Mouse (Mus musculus) liver, embryonic 15.5 days (tissue): ENCODE data around the gene Efna2. TPM values are rescaled to one million over a fixed set of nuclear protein-coding genes. Genes with fewer than 3 reads are reported as not detected.
"Not testable (repeated sequence)": the region's sequence is repeated elsewhere in the genome, so short reads cannot be mapped to it uniquely, and the experiment has no call there.

Source experiments
- ATAC-seq: fragments of 200-750 bp; cut with Nextera tagmentation; 2 replicates; pipeline ENCODE4 v1.8.0; 2017; ENCODE audit warnings: moderate number of reproducible peaks, mild to moderate bottlenecking, moderate library complexity; ENCODE audit not compliant: insufficient read depth
- H3K27ac ChIP-seq: fragments of 300-500 bp; sonication (generic); replicated peaks from 2 replicates; pipeline ENCODE4 v1.5.1; 2015; ENCODE audit warnings: mild to moderate bottlenecking, inconsistent platforms
- H3K27me3 ChIP-seq: fragments of 300-500 bp; sonication (generic); 2 replicates; pipeline ENCODE4 v1.6.1; 2015; ENCODE audit warnings: mild to moderate bottlenecking, inconsistent platforms
- H3K36me3 ChIP-seq: fragments of 300-500 bp; sonication (generic); replicated peaks from 2 replicates; pipeline ENCODE4 v1.6.1; 2015; ENCODE audit warnings: moderate library complexity, mild to moderate bottlenecking, inconsistent platforms
- H3K4me1 ChIP-seq: fragments of 300-500 bp; sonication (generic); replicated peaks from 2 replicates; pipeline ENCODE4 v1.6.1; 2015; ENCODE audit warnings: inconsistent platforms
- H3K4me2 ChIP-seq: fragments of 300-500 bp; sonication (generic); 2 replicates; pipeline ENCODE4 v1.6.1; 2015; ENCODE audit warnings: moderate library complexity, mild to moderate bottlenecking, inconsistent platforms
- H3K4me3 ChIP-seq: fragments of 300-500 bp; sonication (generic); replicated peaks from 2 replicates; pipeline ENCODE4 v1.5.1; 2015; ENCODE audit warnings: mild to moderate bottlenecking, inconsistent platforms
- H3K9ac ChIP-seq: fragments of 300-500 bp; sonication (generic); 2 replicates; pipeline ENCODE4 v1.6.1; 2015; ENCODE audit warnings: moderate library complexity, mild to moderate bottlenecking, inconsistent platforms
- H3K9me3 ChIP-seq: fragments of 300-500 bp; sonication (generic); replicated peaks from 2 replicates; pipeline ENCODE4 v1.6.1; 2016; ENCODE audit warnings: inconsistent platforms
- WGBS: fragments of 180-500 bp; shearing (Covaris S2); methylation state at CpG from one replicate; pipeline ENCODE4 v1.1.7; 2015; ENCODE audit warnings: mixed read lengths; ENCODE audit not compliant: insufficient replicate concordance; 5-methylcytosine and 5-hydroxymethylcytosine counted together
- polyA plus RNA-seq: library from polyadenylated mRNA; unstranded; fragments of >200 nt; fragmentation: Nextera tagmentation; extraction: Ambion mirVana; gene quantifications from 2 replicates; pipeline ENCODE4 v1.2.1, GENCODE M21; 2015

The Efna2 gene
- polyA plus RNA-seq, 1 experiment from 2014 or later: 0.61 TPM

DNA sequence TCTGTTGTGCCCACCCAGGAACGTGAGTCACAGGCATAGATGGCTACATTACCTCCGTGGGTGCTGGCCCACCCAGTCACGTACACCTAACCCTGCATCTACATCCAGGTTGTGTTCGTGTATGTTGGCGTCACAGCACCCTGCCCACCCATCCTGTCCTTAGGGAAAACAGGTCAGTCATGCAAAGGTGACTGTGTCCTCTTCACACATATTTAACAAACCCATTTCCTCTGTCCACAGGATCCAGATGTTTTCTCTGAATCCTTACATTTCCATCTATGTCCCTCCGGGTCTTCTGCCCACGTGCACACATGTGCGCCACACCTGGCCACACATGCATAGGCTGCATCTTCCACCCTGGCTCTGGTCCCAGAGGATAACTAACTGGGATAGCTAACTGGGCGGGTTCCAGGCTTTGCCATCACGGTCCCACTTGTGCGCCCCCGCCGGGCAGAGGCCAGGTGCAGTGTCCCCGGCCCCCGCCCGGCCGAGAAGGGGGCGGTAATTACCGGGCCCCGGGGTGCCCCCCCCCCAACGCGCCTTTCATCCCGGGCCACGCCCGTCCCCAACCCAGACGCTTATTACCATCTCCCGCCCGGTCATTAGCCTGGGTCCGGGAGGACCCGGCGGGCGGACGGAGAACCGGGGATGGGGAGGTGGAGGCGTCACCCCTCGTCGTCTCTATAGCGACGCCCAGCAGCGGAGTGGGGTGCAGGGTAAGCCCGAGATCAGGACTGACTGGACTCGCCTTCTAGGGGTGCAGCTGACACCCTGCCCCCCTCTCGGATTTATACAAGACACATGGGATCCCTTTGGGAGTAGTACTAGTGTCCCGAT is 14.9 kb upstream of the Efna2 start:
- Histone ChIP-seq H3K36me3 (no peaks in the 10 kb centered on the region), H3K9me3 (no peaks in the 10 kb centered on the region), H3K27ac (peak overlapping the region; percentile 74), H3K4me2 (peak overlapping the region; percentile 97), H3K4me3 (peak overlapping the region; percentile 57), H3K27me3 (peaks cover 8% of the 10 kb centered on the region; the same call in 1 of the 2 replicates), H3K9ac (peak overlapping the region; percentile 55), H3K4me1 (peaks cover 87% of the 10 kb centered on the region)
- WGBS: 13% methylated on average over 44 of the region's 44 CpGs
- no peak for ATAC-seq

DNA sequence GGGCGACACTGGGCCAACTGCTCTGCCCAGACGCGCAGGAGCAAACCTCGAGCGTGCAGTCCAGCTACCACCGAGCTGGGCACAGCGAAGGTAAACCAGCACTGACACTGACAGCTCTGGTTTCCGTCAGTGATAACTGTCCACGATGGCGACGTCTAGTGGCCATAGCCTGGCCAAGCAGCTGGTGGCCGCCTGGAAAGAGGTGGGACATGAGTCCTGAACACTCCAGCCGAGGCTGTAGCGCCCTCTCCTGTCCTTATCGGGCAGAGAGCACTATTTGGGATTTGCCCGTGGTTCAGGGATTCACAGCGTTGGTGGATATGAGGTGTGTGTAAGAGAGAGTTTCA is 14.3 kb upstream of the Efna2 start:
- peak overlapping the region; percentile 55 for H3K9ac ChIP-seq
- peak overlapping the region; percentile 74 for H3K27ac ChIP-seq
- ATAC-seq: peak; percentile 34
- H3K27me3 ChIP-seq: peaks cover 8% of the 10 kb centered on the region; the same call in 1 of the 2 replicates
- peak overlapping the region; percentile 57 for H3K4me3 ChIP-seq
- WGBS: under 1% methylated on average over 17 of the region's 17 CpGs
- peak overlapping the region; percentile 97 for H3K4me2 ChIP-seq
- peaks cover 88% of the 10 kb centered on the region for H3K4me1 ChIP-seq
- no peaks in the 10 kb centered on the region for H3K9me3 ChIP-seq
- H3K36me3 ChIP-seq: peaks cover 6% of the 10 kb centered on the region

DNA sequence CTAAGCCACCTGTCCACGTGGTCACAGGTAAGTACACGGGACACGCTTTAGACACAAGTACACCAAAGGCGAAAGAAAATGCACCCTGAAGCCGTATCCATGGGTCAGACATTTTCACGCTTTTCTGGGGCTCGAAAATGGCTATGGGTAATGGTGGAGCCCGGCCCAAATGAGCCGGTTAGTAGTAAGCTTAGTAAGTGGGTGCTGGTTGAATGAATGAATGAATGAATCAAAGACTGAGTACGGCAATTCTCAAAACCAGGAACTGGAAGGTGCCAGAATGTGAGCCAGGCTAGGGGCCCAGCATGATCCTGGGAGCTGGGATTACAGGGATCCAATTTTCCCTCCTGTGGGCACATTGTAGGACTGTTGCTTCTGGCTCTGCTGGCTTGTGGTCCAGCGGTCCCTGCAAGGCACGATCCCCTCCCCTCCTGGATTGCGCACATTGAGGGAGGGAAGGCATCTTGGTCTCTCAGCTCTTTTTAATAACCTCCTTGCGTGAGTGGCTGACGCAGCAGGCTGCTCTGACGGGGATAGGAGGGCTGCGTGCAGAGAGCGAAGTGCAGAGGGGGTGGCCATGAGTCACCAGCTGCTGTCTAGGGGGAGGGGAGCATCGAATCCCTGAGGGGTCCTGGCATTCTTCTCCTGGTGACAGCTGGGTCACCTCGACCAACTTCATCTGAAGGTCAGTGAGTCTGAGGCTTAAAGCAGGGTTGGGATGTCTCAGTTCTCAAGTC is 13.7 kb upstream of the Efna2 start, which contains the start of gene Cirbp:
TSS of gene Cirbp (plus strand) at position 594 of the 737 bp plus-strand sequence.
- Histone ChIP-seq H3K27me3 (peaks cover 8% of the 10 kb centered on the region; the same call in 1 of the 2 replicates), H3K9me3 (no peaks in the 10 kb centered on the region), H3K4me2 (peak within 1 kb of the TSS; percentile 97), H3K9ac (peak within 1 kb of the TSS; percentile 55), H3K4me1 (peaks cover 88% of the 10 kb centered on the region), H3K36me3 (peaks cover 12% of the 10 kb centered on the region), H3K4me3 (peak within 1 kb of the TSS; percentile 87), H3K27ac (peak within 1 kb of the TSS; percentile 83)
- WGBS: 30% methylated on average over 20 of the region's 20 CpGs
- ATAC-seq: no peak

DNA sequence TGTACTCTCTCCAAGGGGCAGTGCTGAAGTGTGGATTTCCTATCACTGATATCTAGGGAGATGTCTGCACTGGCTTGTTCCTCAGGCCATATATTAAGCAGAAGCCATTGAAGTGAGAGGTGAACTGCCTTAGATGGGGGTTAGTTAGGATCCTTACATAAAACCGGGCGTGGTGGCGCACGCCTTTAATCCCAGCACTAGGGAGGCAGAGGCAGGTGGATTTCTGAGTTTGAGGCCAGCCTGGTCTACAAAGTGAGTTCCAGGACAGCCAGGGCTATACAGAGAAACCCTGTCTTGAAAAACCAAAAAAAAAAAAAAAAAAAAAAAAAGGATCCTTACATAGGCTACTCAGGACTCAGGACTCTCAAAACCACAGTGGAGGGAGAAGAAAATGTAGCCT is 13.1 kb upstream of the Efna2 start:
- not testable (repeated sequence) for H3K27me3 ChIP-seq, H3K9me3 ChIP-seq, H3K4me3 ChIP-seq, H3K9ac ChIP-seq, ATAC-seq
- Histone ChIP-seq H3K27ac (peak overlapping the region; percentile 83), H3K4me2 (peak overlapping the region; percentile 97; the same call in 1 of the 2 replicates), H3K36me3 (peaks cover 17% of the 10 kb centered on the region), H3K4me1 (peaks cover 84% of the 10 kb centered on the region)
- 91% methylated on average over 4 of the region's 4 CpGs for WGBS

DNA sequence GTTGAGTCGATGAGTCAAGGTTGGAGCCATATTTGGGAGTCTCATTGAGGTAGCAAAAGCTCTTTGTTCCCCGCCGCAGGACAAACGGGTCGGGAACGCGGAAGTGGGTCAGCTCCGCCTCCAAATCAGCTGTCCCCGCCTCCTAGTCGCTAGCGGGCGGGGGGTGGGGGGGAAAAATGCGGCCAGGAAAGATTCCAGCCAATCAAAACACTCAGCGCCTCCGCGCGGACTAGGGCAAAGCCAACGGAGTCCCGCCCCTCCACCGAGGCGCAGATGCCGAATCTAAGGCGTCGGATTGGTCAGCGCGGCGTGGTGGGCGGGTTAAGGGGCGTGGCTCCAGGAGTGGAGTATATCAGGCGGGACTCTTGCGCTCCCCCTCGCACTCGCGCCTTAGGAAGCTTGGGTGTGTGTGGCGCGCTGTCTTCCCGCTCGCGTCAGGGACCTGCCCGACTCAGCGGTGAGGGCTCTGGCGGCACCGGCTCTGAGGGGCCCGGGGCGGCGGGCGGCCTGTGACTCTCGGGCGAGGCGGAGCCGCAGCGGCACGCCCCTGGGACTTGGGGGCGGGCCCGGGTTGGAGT is 11.7 kb upstream of the Efna2 start:
- peaks cover 30% of the 10 kb centered on the region for H3K36me3 ChIP-seq
- peaks cover 83% of the 10 kb centered on the region for H3K4me1 ChIP-seq
- peaks cover 8% of the 10 kb centered on the region; the same call in 1 of the 2 replicates for H3K27me3 ChIP-seq
- H3K27ac ChIP-seq: peak overlapping the region; percentile 97
- H3K9ac ChIP-seq: peak overlapping the region; percentile 87
- H3K4me3 ChIP-seq: peak overlapping the region; percentile 87
- under 1% methylated on average over 55 of the region's 55 CpGs for WGBS
- ATAC-seq: peak; percentile 81
- H3K9me3 ChIP-seq: no peaks in the 10 kb centered on the region
- peak overlapping the region; percentile 86 for H3K4me2 ChIP-seq

DNA sequence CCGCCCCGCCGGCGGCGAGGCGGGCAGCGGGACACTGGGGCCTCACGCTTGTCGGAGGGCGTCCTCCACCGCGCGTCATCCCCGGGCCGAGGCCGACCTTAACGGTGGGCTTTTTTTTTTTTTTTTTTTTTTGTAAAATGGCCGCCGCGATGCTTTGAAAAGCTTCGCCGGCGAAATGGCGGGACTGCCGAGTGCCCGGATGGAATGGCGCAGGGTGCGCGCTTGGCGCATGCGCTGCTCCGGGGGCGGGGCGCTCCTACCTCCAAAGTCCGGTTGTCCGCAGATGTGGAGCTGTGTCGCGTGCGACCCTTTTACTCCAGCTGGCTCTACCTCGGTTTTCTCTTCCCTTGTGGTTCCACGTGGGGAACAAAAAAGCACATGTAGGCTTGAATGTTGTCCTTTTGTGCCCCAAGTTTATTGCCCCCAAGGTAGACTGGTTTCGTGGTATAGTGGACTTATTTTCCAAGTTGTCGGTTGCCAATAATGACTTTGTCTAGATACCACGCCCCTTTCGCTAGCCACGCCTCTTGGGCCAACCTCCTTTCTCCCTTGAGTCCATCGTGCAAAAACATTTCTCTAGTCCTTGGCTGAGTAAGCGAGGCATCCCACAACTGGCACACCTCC is 11.1 kb upstream of the Efna2 start:
- H3K4me3 ChIP-seq: peak overlapping the region; percentile 87
- WGBS: under 1% methylated on average over 48 of the region's 48 CpGs
- H3K9ac ChIP-seq: peak overlapping the region; percentile 87
- peak overlapping the region; percentile 97 for H3K27ac ChIP-seq
- no peaks in the 10 kb centered on the region for H3K9me3 ChIP-seq
- H3K4me2 ChIP-seq: peak overlapping the region; percentile 86
- peaks cover 30% of the 10 kb centered on the region for H3K36me3 ChIP-seq
- peaks cover 78% of the 10 kb centered on the region for H3K4me1 ChIP-seq
- ATAC-seq: peak; percentile 57
- H3K27me3 ChIP-seq: peaks cover 8% of the 10 kb centered on the region; the same call in 1 of the 2 replicates

DNA sequence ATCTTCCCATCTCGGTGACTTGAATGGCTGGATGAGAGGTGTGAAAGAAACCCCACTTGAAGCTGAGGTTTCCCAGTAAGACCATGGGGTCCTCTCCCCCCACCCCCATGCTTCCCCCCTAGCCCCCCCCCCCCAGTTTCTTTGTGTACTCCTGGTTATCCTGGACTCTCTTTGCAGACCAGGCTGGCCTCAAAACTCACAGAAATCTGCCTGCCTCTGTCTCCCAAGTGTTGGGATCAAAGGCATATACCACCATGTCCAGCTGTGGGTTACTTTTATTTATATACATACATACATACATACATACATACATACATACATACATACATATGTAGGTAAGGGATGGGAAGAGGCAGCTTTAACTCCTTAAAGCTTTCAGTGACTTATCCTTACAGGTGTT is 10.2 kb upstream of the Efna2 start:
- H3K4me3 ChIP-seq: peak overlapping the region; percentile 87
- no peak for ATAC-seq
- peak overlapping the region; percentile 97 for H3K27ac ChIP-seq
- 0 out of 2 replicates have a peak, but pooled peaks cover 3% of the 10 kb centered on the region for H3K27me3 ChIP-seq
- WGBS: 63% methylated on average over 1 of the region's 1 CpGs
- peak overlapping the region; percentile 86 for H3K4me2 ChIP-seq
- H3K9ac ChIP-seq: peak overlapping the region; percentile 87; the same call in 1 of the 2 replicates
- H3K9me3 ChIP-seq: no peaks in the 10 kb centered on the region
- peaks cover 30% of the 10 kb centered on the region for H3K36me3 ChIP-seq
- H3K4me1 ChIP-seq: peaks cover 79% of the 10 kb centered on the region

DNA sequence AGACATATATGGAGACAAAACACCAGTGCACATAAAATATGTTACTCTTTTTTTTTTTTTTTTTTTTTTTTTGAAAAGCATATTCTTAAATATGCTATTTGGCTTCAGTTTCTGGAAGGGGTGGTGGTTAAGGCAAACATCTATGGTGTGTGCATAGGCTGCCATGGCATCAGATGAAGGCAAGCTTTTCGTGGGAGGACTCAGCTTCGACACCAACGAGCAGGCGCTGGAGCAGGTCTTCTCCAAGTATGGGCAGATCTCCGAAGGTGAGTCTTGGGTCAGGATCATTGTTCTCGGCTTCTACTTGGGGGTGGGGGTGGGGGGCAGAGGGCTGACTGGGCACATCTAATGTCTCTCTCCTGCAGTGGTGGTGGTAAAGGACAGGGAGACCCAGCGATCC is 9.6 kb upstream of the Efna2 start:
- Histone ChIP-seq H3K9ac (no peak overlapping the region), H3K4me1 (peaks cover 79% of the 10 kb centered on the region), H3K27me3 (no peaks in the 10 kb centered on the region), H3K4me3 (no peak overlapping the region), H3K27ac (no peak overlapping the region), H3K9me3 (no peaks in the 10 kb centered on the region), H3K4me2 (no peak overlapping the region), H3K36me3 (peaks cover 30% of the 10 kb centered on the region)
- WGBS: 89% methylated on average over 7 of the region's 7 CpGs
- ATAC-seq: no peak

DNA sequence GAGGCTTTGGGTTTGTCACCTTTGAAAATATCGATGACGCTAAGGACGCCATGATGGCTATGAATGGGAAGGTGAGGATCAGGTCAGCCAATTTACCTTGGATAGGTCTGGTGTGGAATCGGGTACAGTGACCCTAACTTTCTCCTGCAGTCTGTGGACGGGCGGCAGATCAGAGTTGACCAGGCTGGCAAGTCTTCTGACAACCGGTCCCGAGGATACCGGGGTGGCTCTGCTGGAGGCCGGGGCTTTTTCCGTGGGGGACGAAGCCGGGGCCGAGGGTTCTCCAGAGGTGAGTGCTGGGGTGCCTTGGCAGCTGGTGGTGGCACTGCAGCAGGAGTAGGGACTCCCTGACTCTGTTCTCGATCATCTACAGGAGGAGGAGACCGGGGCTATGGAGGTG is 9.2 kb upstream of the Efna2 start:
- no peak for ATAC-seq
- Histone ChIP-seq H3K27ac (no peak overlapping the region), H3K4me2 (no peak overlapping the region), H3K9me3 (no peaks in the 10 kb centered on the region), H3K36me3 (peaks cover 30% of the 10 kb centered on the region), H3K4me1 (peaks cover 79% of the 10 kb centered on the region), H3K27me3 (no peaks in the 10 kb centered on the region), H3K4me3 (no peak overlapping the region), H3K9ac (no peak overlapping the region)
- 93% methylated on average over 16 of the region's 16 CpGs for WGBS

DNA sequence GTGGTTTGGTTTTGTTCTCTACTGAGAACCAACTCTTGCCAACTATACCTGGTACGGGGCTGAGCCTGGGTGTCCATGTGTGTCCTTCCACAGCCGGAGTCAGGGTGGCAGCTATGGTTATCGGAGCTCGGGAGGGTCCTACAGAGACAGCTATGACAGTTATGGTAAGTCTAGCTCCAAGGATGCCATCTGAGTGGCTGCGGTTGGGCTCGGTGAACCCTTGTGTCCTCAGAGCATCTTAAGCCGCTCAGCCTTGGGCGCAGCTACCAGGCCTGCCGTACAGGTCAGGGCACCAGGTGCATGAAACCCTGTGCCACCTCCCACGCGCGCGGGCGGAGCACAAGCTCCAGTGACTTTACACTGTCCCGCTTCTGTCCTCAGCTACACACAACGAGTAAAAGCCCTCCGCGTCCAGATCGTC is 8.7 kb upstream of the Efna2 start:
- WGBS: 91% methylated on average over 19 of the region's 19 CpGs
- Histone ChIP-seq H3K9ac (no peak overlapping the region), H3K9me3 (no peaks in the 10 kb centered on the region), H3K4me3 (no peak overlapping the region), H3K4me1 (peaks cover 78% of the 10 kb centered on the region), H3K4me2 (no peak overlapping the region), H3K27me3 (no peaks in the 10 kb centered on the region), H3K27ac (no peak overlapping the region), H3K36me3 (peaks cover 30% of the 10 kb centered on the region)
- no peak for ATAC-seq
